Mouse (Mus musculus) heart, embryonic 15.5 days (tissue): Measurements from ENCODE around the gene Arhgap25. TPM values are rescaled to one million over a fixed set of nuclear protein-coding genes. Genes with fewer than 3 reads are reported as not detected.
"Not testable (repeated sequence)": the region's sequence is repeated elsewhere in the genome, so short reads cannot be mapped to it uniquely, and the experiment has no call there.

ENCODE experiments used
- ATAC-seq: fragments of 200-750 bp; cut with Nextera tagmentation; replicated peaks from 2 replicates; pipeline ENCODE4 v1.8.0; 2017; ENCODE audit warnings: low read depth, moderate TSS enrichment; ENCODE audit not compliant: insufficient number of reproducible peaks, insufficient read depth, low FRiP score
- H3K27ac ChIP-seq: fragments of 300-500 bp; sonication (generic); 2 replicates; pipeline ENCODE4 v1.5.1; 2015; ENCODE audit warnings: mild to moderate bottlenecking, inconsistent platforms
- H3K27me3 ChIP-seq: fragments of 300-500 bp; sonication (generic); 2 replicates; pipeline ENCODE4 v1.6.1; 2015; ENCODE audit warnings: inconsistent platforms
- H3K36me3 ChIP-seq: fragments of 300-500 bp; sonication (generic); 2 replicates; pipeline ENCODE4 v1.6.1; 2015; ENCODE audit warnings: mild to moderate bottlenecking, inconsistent platforms
- H3K4me1 ChIP-seq: fragments of 300-500 bp; sonication (generic); replicated peaks from 2 replicates; pipeline ENCODE4 v1.6.1; 2015; ENCODE audit warnings: inconsistent platforms
- H3K4me2 ChIP-seq: fragments of 300-500 bp; sonication (generic); 2 replicates; pipeline ENCODE4 v1.6.1; 2015; ENCODE audit warnings: inconsistent platforms, mild to moderate bottlenecking, moderate library complexity
- H3K4me3 ChIP-seq: fragments of 300-500 bp; sonication (generic); 2 replicates; pipeline ENCODE4 v1.5.1; 2015; ENCODE audit warnings: mild to moderate bottlenecking, inconsistent platforms
- H3K9ac ChIP-seq: fragments of 300-500 bp; sonication (generic); 2 replicates; pipeline ENCODE4 v1.6.1; 2015; ENCODE audit warnings: mild to moderate bottlenecking, inconsistent platforms
- H3K9me3 ChIP-seq: fragments of 300-500 bp; sonication (generic); replicated peaks from 2 replicates; pipeline ENCODE4 v1.6.1; 2016; ENCODE audit warnings: inconsistent platforms
- WGBS: fragments of 180-500 bp; shearing (Covaris S2); methylation state at CpG from one replicate; pipeline ENCODE4 v1.1.7; 2015; ENCODE audit warnings: mixed read lengths; 5-methylcytosine and 5-hydroxymethylcytosine counted together
- polyA plus RNA-seq: library from polyadenylated mRNA; unstranded; fragments of >200 nt; fragmentation: Nextera tagmentation; extraction: Ambion mirVana; gene quantifications from 2 replicates; pipeline ENCODE4 v1.2.1, GENCODE M21; 2015

The Arhgap25 gene
- polyA plus RNA-seq, 1 experiment from 2014 or later = 3.5 TPM

DNA sequence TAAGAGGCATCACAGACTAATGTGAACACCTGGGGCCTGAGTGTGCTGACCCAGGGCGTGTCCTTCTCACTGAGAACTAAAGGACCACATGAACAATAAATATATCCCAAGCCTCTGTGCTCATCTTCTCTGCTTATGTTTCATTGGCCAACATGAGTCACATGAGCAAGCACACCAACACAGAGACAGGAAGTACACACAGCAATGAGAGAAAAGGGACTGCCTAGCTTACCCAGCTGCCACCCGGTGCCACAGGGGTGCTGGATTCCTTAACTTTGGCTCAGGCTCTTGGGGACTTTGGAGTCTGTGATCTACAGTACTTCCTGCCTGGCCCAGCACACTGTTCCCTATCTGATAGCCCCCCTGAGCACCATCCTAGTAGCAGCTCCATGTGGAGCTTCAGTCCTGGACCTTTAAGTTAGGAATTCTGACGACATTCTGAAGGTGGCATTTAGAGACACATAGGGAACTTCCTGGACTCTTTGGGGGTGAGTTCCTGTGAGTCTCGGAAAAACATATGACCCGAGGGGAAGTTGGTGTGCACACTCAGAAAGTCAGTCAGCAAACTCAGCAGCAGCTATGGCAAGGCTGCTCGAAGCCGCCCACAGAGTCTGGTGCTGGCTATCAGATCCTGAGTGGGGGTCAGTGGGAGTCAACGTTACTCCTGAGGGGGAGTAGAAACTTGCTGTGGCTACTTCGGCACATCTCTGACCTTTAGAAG is 2.0 kb upstream of the Arhgap25 start:
- Histone ChIP-seq H3K9me3 (no peaks in the 10 kb centered on the region), H3K27me3 (peaks cover 13% of the 10 kb centered on the region), H3K9ac (no peak overlapping the region), H3K27ac (no peak overlapping the region), H3K4me1 (0 out of 2 replicates have a peak, but pooled peaks cover 3% of the 10 kb centered on the region), H3K4me3 (no peak overlapping the region), H3K36me3 (no peaks in the 10 kb centered on the region), H3K4me2 (no peak overlapping the region)
- 0 out of 2 replicates have a peak, but pooled peaks have one; percentile 27 for ATAC-seq
- WGBS = 61% methylated on average over 9 of the region's 9 CpGs

DNA sequence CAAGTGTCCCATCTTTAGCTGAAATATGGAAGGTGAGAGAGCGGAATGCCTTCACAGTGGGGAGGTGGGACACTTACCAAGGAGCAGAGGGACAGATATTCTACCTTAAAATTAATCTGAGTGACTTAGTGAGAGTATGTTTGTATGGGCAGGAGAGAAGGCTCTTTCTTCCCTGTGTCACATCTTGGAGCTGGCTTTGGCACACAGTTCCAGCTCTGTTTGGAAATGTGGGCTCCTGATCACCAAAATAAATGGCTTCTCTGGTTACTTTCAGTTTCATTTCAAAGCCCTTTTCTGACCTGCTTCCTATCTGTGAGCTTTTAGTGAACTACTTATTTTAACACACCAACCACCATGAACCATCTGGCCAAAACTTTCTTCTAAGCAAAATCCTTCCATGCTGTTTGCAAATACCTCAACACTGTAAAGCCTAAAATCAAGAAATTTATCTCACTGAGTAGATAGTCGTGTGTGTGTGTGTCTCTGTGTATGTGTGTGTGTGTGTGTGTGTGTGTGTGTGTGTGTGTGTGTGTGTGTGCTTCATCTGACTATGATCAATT is 1.5 kb downstream of the Arhgap25 start:
- Histone ChIP-seq H3K9me3 (no peaks in the 10 kb centered on the region), H3K4me3 (no peak overlapping the region), H3K4me1 (0 out of 2 replicates have a peak, but pooled peaks cover 3% of the 10 kb centered on the region), H3K36me3 (no peaks in the 10 kb centered on the region), H3K9ac (no peak overlapping the region), H3K27me3 (no peaks in the 10 kb centered on the region), H3K4me2 (no peak overlapping the region), H3K27ac (no peak overlapping the region)
- 81% methylated on average over 2 of the region's 2 CpGs for WGBS
- no peak for ATAC-seq

DNA sequence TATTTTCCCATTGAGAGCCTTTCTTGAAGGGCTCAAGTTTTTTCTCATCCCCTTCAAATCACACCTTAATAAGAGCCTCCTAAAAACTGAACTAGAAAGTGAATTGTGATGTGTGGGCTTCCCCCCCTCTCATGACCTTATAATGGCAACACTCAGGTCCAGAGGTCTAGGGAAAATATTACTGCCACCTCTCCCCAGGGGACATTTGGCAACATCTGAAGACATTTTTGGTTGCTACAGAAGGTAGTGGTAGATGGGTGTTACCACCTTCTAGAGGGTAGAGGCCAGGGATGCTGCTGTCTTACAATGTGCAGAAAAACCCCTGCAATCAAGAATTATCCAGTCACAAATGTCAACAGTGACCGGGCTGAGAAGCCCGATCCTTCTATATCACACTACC is 2.7 kb downstream of the Arhgap25 start:
- 0 out of 2 replicates have a peak, but pooled peaks cover 3% of the 10 kb centered on the region for H3K4me1 ChIP-seq

DNA sequence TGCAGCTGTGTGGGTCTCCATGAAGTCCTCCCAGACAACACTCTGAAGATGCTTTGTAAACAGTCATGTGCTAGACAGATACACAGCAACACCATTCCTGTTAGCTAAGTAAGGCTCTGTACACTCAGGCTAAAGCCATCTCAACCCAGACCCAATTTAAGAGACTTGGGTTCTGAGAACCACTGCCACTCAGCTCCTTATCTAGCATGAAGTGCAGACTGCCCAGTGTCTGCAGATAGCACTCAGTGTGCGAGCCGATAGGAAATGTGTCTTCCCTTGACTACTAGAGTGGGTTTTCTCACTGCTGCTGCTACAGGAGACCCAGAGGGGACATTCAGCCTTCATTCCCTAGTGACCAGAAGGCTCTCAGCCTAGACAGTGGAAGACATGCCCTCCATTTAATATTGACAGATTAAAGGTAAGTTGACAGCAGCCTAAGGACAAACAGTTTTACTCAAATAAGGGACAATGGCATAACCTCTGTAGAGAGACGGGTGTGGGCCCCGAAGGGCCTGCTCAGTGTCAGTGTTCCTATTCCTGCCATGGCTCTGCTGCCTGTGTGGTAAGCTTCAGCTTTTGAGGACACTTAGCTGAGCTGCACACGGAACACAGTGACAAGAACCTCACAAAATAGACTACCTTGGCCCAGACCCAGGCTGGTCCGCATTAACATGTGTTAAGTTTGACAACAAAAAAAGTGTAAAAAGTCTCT is 5.1 kb downstream of the Arhgap25 start:
- Histone ChIP-seq H3K4me3 (no peak overlapping the region), H3K36me3 (no peaks in the 10 kb centered on the region), H3K9me3 (no peaks in the 10 kb centered on the region), H3K27ac (no peak overlapping the region), H3K9ac (no peak overlapping the region), H3K4me2 (no peak overlapping the region), H3K27me3 (no peaks in the 10 kb centered on the region), H3K4me1 (peaks cover 4% of the 10 kb centered on the region; the same call in 1 of the 2 replicates)
- WGBS = 56% methylated on average over 6 of the region's 6 CpGs
- ATAC-seq = no peak

More for the DNA sequence above, 2.7 kb downstream of the Arhgap25 start:
- ATAC-seq = no peak
- Histone ChIP-seq H3K4me2 (no peak overlapping the region), H3K27me3 (no peaks in the 10 kb centered on the region), H3K9me3 (no peaks in the 10 kb centered on the region), H3K4me3 (no peak overlapping the region), H3K27ac (no peak overlapping the region), H3K36me3 (no peaks in the 10 kb centered on the region), H3K9ac (no peak overlapping the region)
- whole genome bisulfite sequencing = 74% methylated on average over 2 of the region's 2 CpGs

DNA sequence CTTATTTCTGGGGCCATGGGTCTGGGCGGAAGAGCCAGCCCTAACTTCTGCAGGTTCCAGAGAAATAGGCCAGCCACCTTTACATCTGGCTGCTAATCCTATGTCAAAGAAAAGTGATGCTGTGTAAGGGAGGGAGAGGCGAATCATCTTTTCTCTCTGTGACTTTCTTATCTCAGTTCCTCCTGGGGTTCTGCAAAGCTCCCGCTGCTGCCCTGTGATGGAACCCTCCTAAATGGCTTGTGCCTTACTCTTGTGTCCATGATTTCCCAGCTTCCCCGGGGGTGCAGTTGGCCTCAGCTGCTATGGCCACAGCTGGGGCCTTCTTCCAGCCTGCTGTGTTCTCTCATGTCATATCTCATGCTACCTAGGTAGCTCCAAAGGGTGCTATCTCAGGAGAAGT is 5.7 kb downstream of the Arhgap25 start:
- no peak overlapping the region for H3K4me3 ChIP-seq
- H3K27ac ChIP-seq = no peak overlapping the region
- H3K27me3 ChIP-seq = no peaks in the 10 kb centered on the region
- no peaks in the 10 kb centered on the region for H3K36me3 ChIP-seq
- H3K4me1 ChIP-seq = peaks cover 4% of the 10 kb centered on the region; the same call in 1 of the 2 replicates
- no peak overlapping the region for H3K4me2 ChIP-seq
- H3K9ac ChIP-seq = no peak overlapping the region
- WGBS = 64% methylated on average over 4 of the region's 4 CpGs
- no peaks in the 10 kb centered on the region for H3K9me3 ChIP-seq
- ATAC-seq = no peak

DNA sequence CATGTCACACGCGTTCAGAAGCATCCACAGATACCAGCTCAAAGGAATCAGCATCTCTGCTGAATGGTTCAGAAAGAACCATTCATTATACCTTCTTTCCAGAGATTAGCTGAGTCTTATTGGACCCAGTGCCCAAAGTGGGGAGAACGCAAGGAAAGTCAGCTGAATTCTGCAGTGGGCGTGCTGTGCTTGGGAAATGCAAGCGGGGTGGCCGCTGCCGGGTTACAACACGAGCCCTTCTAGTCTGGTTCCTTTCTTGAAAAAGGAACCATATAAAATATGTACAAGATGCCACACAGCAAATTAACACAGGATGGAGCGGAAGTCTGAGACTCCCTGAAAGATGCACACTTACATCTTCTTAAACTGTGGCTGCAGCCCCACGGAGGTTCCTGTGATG is 7.9 kb downstream of the Arhgap25 start:
- 83% methylated on average over 10 of the region's 10 CpGs for WGBS
- no peak overlapping the region for H3K4me3 ChIP-seq
- no peak overlapping the region for H3K9ac ChIP-seq
- H3K27ac ChIP-seq = no peak overlapping the region
- no peak overlapping the region for H3K4me2 ChIP-seq
- H3K4me1 ChIP-seq = peaks cover 4% of the 10 kb centered on the region; the same call in 1 of the 2 replicates
- H3K9me3 ChIP-seq = no peaks in the 10 kb centered on the region
- H3K36me3 ChIP-seq = no peaks in the 10 kb centered on the region
- peaks cover 11% of the 10 kb centered on the region for H3K27me3 ChIP-seq
- no peak for ATAC-seq

DNA sequence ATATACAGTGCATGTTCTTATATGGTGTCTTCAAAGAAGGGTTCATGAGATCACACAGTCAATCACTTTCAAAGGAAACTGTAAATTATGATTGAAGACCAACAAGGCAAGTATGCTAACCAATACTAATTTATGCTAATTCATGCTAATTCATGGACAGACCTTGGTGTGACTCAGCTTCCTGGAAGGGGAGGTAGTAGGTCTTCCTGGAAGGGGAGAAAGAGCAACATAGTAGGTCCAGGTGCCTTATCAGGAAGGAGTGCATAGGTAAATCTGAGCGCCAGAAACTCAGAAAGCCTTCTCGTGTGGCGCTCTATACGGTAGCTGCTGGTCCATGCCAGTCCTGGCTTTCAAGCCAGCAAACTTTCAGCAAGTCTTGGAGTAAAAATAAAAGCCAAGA is 8.8 kb downstream of the Arhgap25 start:
- 75% methylated on average over 4 of the region's 4 CpGs for WGBS

DNA sequence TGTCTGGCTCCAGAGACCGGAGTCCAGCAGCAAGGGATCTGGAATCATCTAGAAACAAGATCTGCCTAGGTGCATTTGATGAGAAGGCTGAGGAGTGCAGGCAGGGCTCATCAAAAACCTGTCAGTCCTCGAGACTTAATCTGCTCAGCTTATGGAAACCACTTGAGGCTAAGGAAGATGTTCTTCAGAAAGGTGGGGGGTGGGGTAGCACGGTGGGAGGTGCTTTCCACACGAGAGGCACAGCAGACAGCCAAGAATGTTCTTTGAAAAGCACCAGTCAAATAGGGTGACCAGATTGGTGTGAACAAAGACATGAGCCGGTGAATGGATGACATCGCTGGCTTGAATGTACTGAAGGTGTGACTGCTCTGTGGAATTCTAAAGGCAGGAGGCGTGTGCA is 9.3 kb downstream of the Arhgap25 start:
- Histone ChIP-seq H3K27me3 (peaks cover 20% of the 10 kb centered on the region), H3K4me1 (peaks cover 4% of the 10 kb centered on the region; the same call in 1 of the 2 replicates), H3K9me3 (no peaks in the 10 kb centered on the region), H3K36me3 (no peaks in the 10 kb centered on the region), H3K4me2 (no peak overlapping the region), H3K4me3 (no peak overlapping the region), H3K9ac (no peak overlapping the region), H3K27ac (no peak overlapping the region)
- WGBS = 57% methylated on average over 7 of the region's 7 CpGs
- ATAC-seq = no peak

More for the DNA sequence above, 8.8 kb downstream of the Arhgap25 start:
- Histone ChIP-seq H3K9ac (no peak overlapping the region), H3K4me3 (no peak overlapping the region), H3K9me3 (no peaks in the 10 kb centered on the region), H3K4me2 (no peak overlapping the region), H3K4me1 (peaks cover 4% of the 10 kb centered on the region; the same call in 1 of the 2 replicates), H3K27me3 (peaks cover 17% of the 10 kb centered on the region), H3K36me3 (no peaks in the 10 kb centered on the region), H3K27ac (no peak overlapping the region)
- no peak for ATAC-seq

DNA sequence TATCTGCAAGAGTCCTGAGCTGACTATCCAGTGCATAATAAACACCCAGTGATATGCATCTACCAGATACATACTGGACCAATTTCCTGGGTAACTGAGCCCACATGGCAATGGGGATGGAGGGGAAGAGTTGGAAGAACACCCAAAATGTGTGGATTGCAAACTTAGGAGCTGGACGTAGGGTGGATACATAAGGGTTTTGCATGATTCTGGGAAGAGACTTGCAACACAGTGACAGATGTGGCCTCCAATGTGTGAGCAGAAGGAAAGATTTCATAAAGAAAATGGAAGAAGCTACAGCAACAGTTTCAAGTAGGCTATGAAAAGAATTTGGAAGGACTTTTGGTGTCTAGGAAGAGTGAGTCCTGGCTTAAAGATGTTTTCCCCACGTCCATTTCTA is 10.0 kb downstream of the Arhgap25 start:
- no peak overlapping the region for H3K27ac ChIP-seq
- WGBS = 76% methylated on average over 2 of the region's 2 CpGs

DNA sequence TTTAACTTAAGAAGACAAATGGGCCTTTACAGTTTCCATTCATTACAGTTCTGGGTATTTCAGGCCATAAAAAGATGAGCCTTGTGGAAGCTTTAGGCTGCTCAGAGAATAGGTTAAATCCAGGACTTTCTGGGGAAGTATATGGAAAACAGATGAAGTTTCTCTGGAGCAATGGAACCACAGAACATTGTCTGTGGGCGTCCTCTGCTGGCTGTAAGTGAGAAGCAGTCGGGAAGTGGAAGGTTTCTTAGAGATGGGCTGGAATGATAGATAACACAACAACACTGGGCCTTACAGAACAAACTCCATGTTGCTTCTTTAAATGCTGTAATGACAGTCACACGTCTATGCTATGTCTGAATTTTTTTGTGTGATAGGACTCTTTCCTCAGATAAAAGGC is 10.8 kb downstream of the Arhgap25 start:
- Histone ChIP-seq H3K27me3 (peaks cover 27% of the 10 kb centered on the region), H3K9ac (no peak overlapping the region), H3K36me3 (no peaks in the 10 kb centered on the region), H3K4me1 (peaks cover 4% of the 10 kb centered on the region; the same call in 1 of the 2 replicates), H3K27ac (no peak overlapping the region), H3K4me2 (no peak overlapping the region), H3K9me3 (no peaks in the 10 kb centered on the region), H3K4me3 (no peak overlapping the region)
- 27% methylated on average over 3 of the region's 3 CpGs for WGBS
- ATAC-seq = no peak

More for the DNA sequence above, 10.0 kb downstream of the Arhgap25 start:
- Histone ChIP-seq H3K4me2 (no peak overlapping the region), H3K9ac (no peak overlapping the region), H3K36me3 (no peaks in the 10 kb centered on the region), H3K9me3 (no peaks in the 10 kb centered on the region), H3K27me3 (peaks cover 22% of the 10 kb centered on the region), H3K4me3 (no peak overlapping the region), H3K4me1 (peaks cover 4% of the 10 kb centered on the region; the same call in 1 of the 2 replicates)
- no peak for ATAC-seq

DNA sequence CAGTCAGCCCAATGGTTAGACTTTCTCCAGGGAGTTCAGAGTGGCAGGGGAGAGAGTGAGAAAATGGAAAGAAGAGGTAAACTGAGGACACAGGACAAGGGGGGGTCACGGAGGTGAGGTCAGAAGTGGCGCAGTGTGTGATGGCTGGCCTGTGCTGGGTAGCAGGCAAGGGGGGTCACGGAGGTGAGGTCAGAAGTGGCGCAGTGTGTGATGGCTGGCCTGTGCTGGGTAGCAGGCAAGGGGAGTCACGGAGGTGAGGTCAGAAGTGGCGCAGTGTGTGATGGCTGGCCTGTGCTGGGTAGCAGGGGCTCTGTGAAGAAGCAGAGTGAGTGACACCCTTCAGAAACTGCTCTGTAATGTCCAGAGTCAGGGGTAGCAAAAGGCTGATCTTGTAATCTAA is 11.4 kb downstream of the Arhgap25 start:
- not testable (repeated sequence) for ATAC-seq, H3K4me2 ChIP-seq, H3K9ac ChIP-seq, H3K36me3 ChIP-seq, H3K4me1 ChIP-seq, H3K4me3 ChIP-seq, H3K27ac ChIP-seq, H3K9me3 ChIP-seq
- H3K27me3 ChIP-seq = peaks cover 29% of the 10 kb centered on the region
- WGBS = 82% methylated on average over 6 of the region's 6 CpGs
